Mouse (Mus musculus): ENCODE results near the gene Stat5a. TPM values are rescaled to one million over a fixed set of nuclear protein-coding genes. Genes with fewer than 3 reads are reported as not detected.

The Stat5a gene
- polyA plus RNA-seq, 1 experiment from 2014 or later = 1.6 TPM

DNA sequence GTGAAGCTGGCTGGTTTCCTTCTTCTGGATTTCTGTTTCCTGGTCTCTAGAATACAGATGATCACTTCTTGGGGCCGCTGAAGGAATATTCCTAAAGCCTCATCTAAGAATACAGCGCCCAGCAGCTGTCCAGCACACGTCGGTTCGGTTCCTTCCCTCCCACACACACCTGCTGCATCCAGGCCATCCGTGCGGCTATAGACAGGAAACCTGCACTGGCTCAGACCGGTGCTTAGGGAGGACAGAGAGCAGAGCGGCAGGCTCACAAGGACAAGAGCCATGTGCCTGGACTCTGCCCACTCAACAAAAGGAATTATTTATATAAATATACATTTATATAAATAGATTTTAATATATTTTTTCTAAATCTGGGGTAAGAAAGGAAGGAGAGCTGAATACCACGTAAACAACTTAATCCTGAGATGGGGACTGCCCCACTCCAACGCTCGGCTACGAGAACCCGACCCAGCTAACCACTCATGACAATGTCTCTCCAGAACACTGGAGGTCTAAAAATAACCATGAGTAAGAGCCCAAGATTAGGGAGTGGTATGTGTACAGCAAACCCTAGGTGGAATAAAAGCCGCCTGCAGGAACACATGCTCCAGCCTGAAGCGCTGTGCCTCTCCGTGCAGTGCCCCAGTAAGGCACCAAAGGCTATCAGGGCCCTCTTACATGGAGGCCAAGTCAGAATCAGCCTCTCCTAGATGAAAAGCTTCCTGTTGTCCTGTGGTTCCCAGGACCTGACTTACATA is 53.4 kb downstream of the Stat5a start:
- Histone ChIP-seq H3K9ac (replicated peaks; ENCODE audit: low read length) (no peak overlapping the region), H3K27me3 (ENCODE audit: control insufficient read depth, insufficient read depth, low read length) (no peaks in the 10 kb centered on the region), H3K4me1 (ENCODE audit: control insufficient read depth, insufficient read depth, low read length) (no peaks in the 10 kb centered on the region), H3K9me3 (replicated peaks; ENCODE audit: control insufficient read depth, low read length) (no peaks in the 10 kb centered on the region), H3K4me3 (ENCODE audit: low read depth, low read length) (no peak overlapping the region), H3K36me3 (replicated peaks; ENCODE audit: control insufficient read depth, insufficient read depth, low read depth, low read length) (no peaks in the 10 kb centered on the region), H3K27ac (replicated peaks; ENCODE audit: low read depth, low read length) (no peak overlapping the region), H3K4me2 (ENCODE audit: low read depth, low read length) (no peak overlapping the region)
- no peak for ATAC-seq (replicated peaks; ENCODE audit: insufficient number of reproducible peaks, low FRiP score, low TSS enrichment, low read depth)
- WGBS = 85% methylated on average over 17 of the region's 17 CpGs
- no peak for DNase-seq (ENCODE audit: low spot score)

DNA sequence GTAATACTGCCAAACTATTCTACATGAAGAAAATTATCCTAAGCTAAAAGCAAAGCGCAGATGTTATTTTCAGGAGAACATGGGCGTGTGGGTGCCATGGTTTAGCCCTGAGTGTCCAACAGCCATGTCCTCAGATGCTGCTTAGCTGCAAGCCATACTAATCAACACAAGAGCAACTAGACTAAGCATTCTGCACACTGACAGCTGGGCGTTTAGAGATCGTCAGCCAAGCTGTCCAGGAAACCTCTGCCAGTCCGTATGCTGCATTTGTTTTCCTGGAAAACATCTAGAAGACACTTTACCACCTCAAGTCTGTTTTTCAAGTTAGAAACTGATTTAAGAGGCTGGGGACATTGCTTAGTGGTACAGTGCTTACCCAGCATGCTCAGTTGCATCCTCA is 55.3 kb downstream of the Stat5a start:
- DNase-seq (ENCODE audit: low spot score) (no peak), ATAC-seq (replicated peaks; ENCODE audit: insufficient number of reproducible peaks, low FRiP score, low TSS enrichment, low read depth) (no peak)
- H3K4me1 ChIP-seq (ENCODE audit: control insufficient read depth, insufficient read depth, low read length) = no peaks in the 10 kb centered on the region
- 86% methylated on average over 5 of the region's 5 CpGs for WGBS
- no peak overlapping the region for H3K9ac ChIP-seq (replicated peaks; ENCODE audit: low read length)
- H3K4me2 ChIP-seq (ENCODE audit: low read depth, low read length) = no peak overlapping the region
- no peaks in the 10 kb centered on the region for H3K9me3 ChIP-seq (replicated peaks; ENCODE audit: control insufficient read depth, low read length)
- H3K27ac ChIP-seq (replicated peaks; ENCODE audit: low read depth, low read length) = no peak overlapping the region
- no peaks in the 10 kb centered on the region for H3K27me3 ChIP-seq (ENCODE audit: control insufficient read depth, insufficient read depth, low read length)
- H3K4me3 ChIP-seq (ENCODE audit: low read depth, low read length) = no peak overlapping the region
- H3K36me3 ChIP-seq (replicated peaks; ENCODE audit: control insufficient read depth, insufficient read depth, low read depth, low read length) = no peaks in the 10 kb centered on the region

DNA sequence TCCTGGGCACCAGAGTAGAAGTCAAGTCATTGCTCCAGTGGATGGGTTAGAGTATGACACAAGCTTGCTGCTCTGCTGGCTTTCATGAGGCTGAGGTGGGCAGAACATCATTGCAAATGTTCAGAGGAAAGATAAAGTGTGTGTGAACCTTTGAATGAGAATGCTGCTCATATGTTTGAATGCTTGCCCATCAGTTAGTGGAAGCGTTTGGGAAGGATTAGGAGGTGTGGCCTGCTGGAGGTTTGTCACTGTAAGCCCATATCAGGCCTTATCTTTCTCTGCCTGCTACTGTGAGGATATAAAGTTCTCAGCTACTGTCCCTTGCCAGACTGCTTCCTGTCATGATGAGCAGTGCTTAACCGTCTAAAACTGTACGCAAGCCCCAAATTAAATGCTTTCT is 55.9 kb downstream of the Stat5a start:
- Histone ChIP-seq H3K4me3 (ENCODE audit: low read depth, low read length) (no peak overlapping the region), H3K9me3 (replicated peaks; ENCODE audit: control insufficient read depth, low read length) (no peaks in the 10 kb centered on the region), H3K4me2 (ENCODE audit: low read depth, low read length) (no peak overlapping the region), H3K4me1 (ENCODE audit: control insufficient read depth, insufficient read depth, low read length) (no peaks in the 10 kb centered on the region), H3K36me3 (replicated peaks; ENCODE audit: control insufficient read depth, insufficient read depth, low read depth, low read length) (no peaks in the 10 kb centered on the region), H3K27ac (replicated peaks; ENCODE audit: low read depth, low read length) (no peak overlapping the region), H3K9ac (replicated peaks; ENCODE audit: low read length) (no peak overlapping the region), H3K27me3 (ENCODE audit: control insufficient read depth, insufficient read depth, low read length) (no peaks in the 10 kb centered on the region)
- WGBS = 92% methylated on average over 3 of the region's 3 CpGs
- no peak for ATAC-seq (replicated peaks; ENCODE audit: insufficient number of reproducible peaks, low FRiP score, low TSS enrichment, low read depth)
- DNase-seq (ENCODE audit: low spot score) = no peak

GRCm38 (mm10) chr11:100916432-100916971 is 57.4 kb downstream of the Stat5a start:
- Histone ChIP-seq H3K4me3 (ENCODE audit: low read depth, low read length) (no peak overlapping the region), H3K4me1 (ENCODE audit: control insufficient read depth, insufficient read depth, low read length) (no peaks in the 10 kb centered on the region), H3K9me3 (replicated peaks; ENCODE audit: control insufficient read depth, low read length) (no peaks in the 10 kb centered on the region), H3K9ac (replicated peaks; ENCODE audit: low read length) (no peak overlapping the region), H3K27ac (replicated peaks; ENCODE audit: low read depth, low read length) (no peak overlapping the region), H3K27me3 (ENCODE audit: control insufficient read depth, insufficient read depth, low read length) (no peaks in the 10 kb centered on the region), H3K36me3 (replicated peaks; ENCODE audit: control insufficient read depth, insufficient read depth, low read depth, low read length) (no peaks in the 10 kb centered on the region), H3K4me2 (ENCODE audit: low read depth, low read length) (no peak overlapping the region)
- DNase-seq (ENCODE audit: low spot score) = no peak
- 97% methylated on average over 4 of the region's 4 CpGs for WGBS
- ATAC-seq (replicated peaks; ENCODE audit: insufficient number of reproducible peaks, low FRiP score, low TSS enrichment, low read depth) = no peak

- 88% methylated on average over 5 of the region's 5 CpGs for WGBS
- Histone ChIP-seq H3K4me2 (ENCODE audit: low read depth, low read length) (no peak overlapping the region), H3K27ac (replicated peaks; ENCODE audit: low read depth, low read length) (no peak overlapping the region), H3K4me3 (ENCODE audit: low read depth, low read length) (no peak overlapping the region), H3K9me3 (replicated peaks; ENCODE audit: control insufficient read depth, low read length) (no peaks in the 10 kb centered on the region), H3K9ac (replicated peaks; ENCODE audit: low read length) (no peak overlapping the region), H3K4me1 (ENCODE audit: control insufficient read depth, insufficient read depth, low read length) (no peaks in the 10 kb centered on the region), H3K36me3 (replicated peaks; ENCODE audit: control insufficient read depth, insufficient read depth, low read depth, low read length) (no peaks in the 10 kb centered on the region), H3K27me3 (ENCODE audit: control insufficient read depth, insufficient read depth, low read length) (no peaks in the 10 kb centered on the region)
- DNase-seq (ENCODE audit: low spot score) = no peak
- no peak for ATAC-seq (replicated peaks; ENCODE audit: insufficient number of reproducible peaks, low FRiP score, low TSS enrichment, low read depth)
Measured at GRCm38 (mm10) chr11:100918007-100918406, 58.9 kb downstream of the Stat5a start.

DNA sequence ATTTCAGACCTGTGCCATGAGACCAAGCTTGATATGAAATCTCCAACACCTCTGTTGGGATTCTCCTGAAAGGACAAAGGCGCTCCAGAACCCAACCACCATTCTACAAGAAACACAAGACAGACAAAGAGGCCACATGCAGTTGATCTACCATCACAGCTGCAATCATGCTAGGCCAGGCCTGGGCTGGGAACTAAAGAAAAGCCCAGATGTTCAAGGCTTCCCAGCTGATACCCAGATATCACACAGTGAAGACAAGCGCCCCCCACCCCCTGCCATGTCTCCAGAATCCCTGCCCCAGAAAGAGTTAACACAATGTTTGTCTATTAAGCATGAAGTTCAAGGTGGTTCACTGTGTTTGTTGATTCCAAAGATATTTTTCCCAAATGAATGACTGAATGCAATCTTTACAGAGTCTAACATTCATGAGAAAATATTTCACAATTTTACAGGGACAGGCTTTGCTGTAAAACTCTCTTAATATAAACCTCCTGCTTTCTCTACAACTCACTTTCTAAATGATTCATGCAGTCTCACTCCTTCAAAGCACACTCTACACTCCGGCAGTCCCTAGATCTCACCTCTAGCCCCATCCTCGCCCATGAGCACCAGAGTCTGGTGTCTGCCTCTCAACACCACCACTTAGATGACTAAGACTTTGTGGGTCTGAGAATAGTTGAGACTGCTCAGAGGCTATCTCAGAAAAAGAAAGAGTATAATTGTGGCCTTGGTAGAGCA is 61.9 kb downstream of the Stat5a start:
- Histone ChIP-seq H3K4me1 (ENCODE audit: control insufficient read depth, insufficient read depth, low read length) (no peaks in the 10 kb centered on the region), H3K27me3 (ENCODE audit: control insufficient read depth, insufficient read depth, low read length) (no peaks in the 10 kb centered on the region), H3K9ac (replicated peaks; ENCODE audit: low read length) (no peak overlapping the region), H3K27ac (replicated peaks; ENCODE audit: low read depth, low read length) (no peak overlapping the region), H3K36me3 (replicated peaks; ENCODE audit: control insufficient read depth, insufficient read depth, low read depth, low read length) (no peaks in the 10 kb centered on the region), H3K4me2 (ENCODE audit: low read depth, low read length) (no peak overlapping the region), H3K4me3 (ENCODE audit: low read depth, low read length) (no peak overlapping the region), H3K9me3 (replicated peaks; ENCODE audit: control insufficient read depth, low read length) (no peaks in the 10 kb centered on the region)
- 93% methylated on average over 4 of the region's 4 CpGs for WGBS
- ATAC-seq (replicated peaks; ENCODE audit: insufficient number of reproducible peaks, low FRiP score, low TSS enrichment, low read depth) (no peak), DNase-seq (ENCODE audit: low spot score) (no peak)

DNA sequence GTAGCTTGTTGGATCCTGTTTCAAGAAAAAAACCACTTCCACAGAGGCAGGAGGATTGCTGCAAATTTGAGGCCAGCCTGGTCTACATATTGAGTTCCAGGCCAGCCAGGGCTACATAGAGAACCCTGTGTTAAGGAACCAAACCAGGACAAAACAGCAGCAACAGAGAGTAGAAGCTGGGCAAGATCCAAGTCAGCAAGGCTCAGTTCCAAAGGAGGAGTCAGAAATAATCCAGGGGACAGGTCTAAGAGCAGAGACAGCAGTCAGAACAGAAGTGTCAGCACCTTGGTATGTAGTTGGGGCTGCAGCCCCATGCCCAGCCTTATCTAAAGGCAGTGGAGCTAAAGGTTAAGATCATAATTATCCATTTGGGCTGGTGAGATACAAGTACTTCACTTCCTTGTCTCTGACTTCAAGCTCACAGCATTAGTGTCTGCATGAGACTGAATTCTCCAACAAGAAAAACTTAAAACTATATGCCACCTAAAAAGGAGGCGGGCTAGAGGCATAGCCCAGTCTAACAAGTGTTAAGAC is 65.3 kb downstream of the Stat5a start:
- DNase-seq (ENCODE audit: low spot score) (no peak), ATAC-seq (replicated peaks; ENCODE audit: insufficient number of reproducible peaks, low FRiP score, low TSS enrichment, low read depth) (no peak)
- Histone ChIP-seq H3K27ac (replicated peaks; ENCODE audit: low read depth, low read length) (no peak overlapping the region), H3K4me1 (ENCODE audit: control insufficient read depth, insufficient read depth, low read length) (no peaks in the 10 kb centered on the region), H3K27me3 (ENCODE audit: control insufficient read depth, insufficient read depth, low read length) (no peaks in the 10 kb centered on the region), H3K36me3 (replicated peaks; ENCODE audit: control insufficient read depth, insufficient read depth, low read depth, low read length) (no peaks in the 10 kb centered on the region), H3K4me3 (ENCODE audit: low read depth, low read length) (no peak overlapping the region), H3K4me2 (ENCODE audit: low read depth, low read length) (no peak overlapping the region), H3K9me3 (replicated peaks; ENCODE audit: control insufficient read depth, low read length) (no peaks in the 10 kb centered on the region), H3K9ac (replicated peaks; ENCODE audit: low read length) (no peak overlapping the region)
- WGBS = 86% methylated on average over 1 of the region's 1 CpGs

DNA sequence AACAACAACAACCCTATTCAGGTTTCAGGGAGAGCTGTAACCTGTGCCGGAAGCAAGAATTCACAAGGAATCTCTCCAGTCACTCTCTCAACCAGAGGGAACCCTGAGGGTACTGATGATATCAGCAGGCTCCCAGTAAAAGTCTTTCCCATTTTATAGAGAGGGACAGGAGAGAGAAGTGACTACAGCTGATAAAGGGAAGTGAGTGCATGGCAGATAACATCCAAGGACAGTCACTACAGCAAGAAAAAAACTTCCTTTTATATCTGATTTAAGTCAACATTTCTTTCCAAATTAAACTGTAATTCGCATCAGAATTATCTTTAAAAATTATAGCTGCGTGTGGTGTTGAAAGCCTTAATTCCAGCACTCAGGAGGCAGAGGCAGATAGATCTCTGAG is 68.2 kb downstream of the Stat5a start:
- Histone ChIP-seq H3K36me3 (replicated peaks; ENCODE audit: control insufficient read depth, insufficient read depth, low read depth, low read length) (no peaks in the 10 kb centered on the region), H3K4me2 (ENCODE audit: low read depth, low read length) (no peak overlapping the region), H3K27me3 (ENCODE audit: control insufficient read depth, insufficient read depth, low read length) (no peaks in the 10 kb centered on the region), H3K9me3 (replicated peaks; ENCODE audit: control insufficient read depth, low read length) (no peaks in the 10 kb centered on the region), H3K4me3 (ENCODE audit: low read depth, low read length) (no peak overlapping the region), H3K9ac (replicated peaks; ENCODE audit: low read length) (no peak overlapping the region), H3K4me1 (ENCODE audit: control insufficient read depth, insufficient read depth, low read length) (no peaks in the 10 kb centered on the region), H3K27ac (replicated peaks; ENCODE audit: low read depth, low read length) (no peak overlapping the region)
- no peak for DNase-seq (ENCODE audit: low spot score)
- WGBS = 77% methylated on average over 3 of the region's 3 CpGs
- no peak for ATAC-seq (replicated peaks; ENCODE audit: insufficient number of reproducible peaks, low FRiP score, low TSS enrichment, low read depth)

Data from embryonic facial prominence, embryonic 11.5 days (tissue).